Mouse (Mus musculus) G1E-ER4 (cell line): ENCODE measurements at regions not wholly inside any gene's neighbourhood (a gene's known extent, or its start where the extent isn't known, plus 50 kb on each side); places are given as distances from the start of the nearest gene placed in this dataset.

Experiments
- GATA1 ChIP-seq: IDR thresholded peaks from one replicate; pipeline ENCODE4 v1.8.0; 2012; ENCODE audit warnings: low read length, inconsistent platforms

- TF ChIP-seq GATA1: no peak
Observed at GRCm38 (mm10) chrX:13344701-13345100, 63.9 kb downstream of the Ddx3x start.

- TF ChIP-seq GATA1: no peak
Observed at GRCm38 (mm10) chrX:13345126-13345525, 64.4 kb downstream of the Ddx3x start.

GRCm38 (mm10) chrX:13346011-13346631 lies 65.4 kb downstream of the Ddx3x start:
- TF ChIP-seq GATA1: no peak

- TF ChIP-seq GATA1: no peak
Observed at GRCm38 (mm10) chrX:13346696-13347026, 65.9 kb downstream of the Ddx3x start.

- peak; percentile 18 for TF ChIP-seq GATA1
Observed at GRCm38 (mm10) chrX:13347027-13347840, 66.5 kb downstream of the Ddx3x start.

- TF ChIP-seq GATA1: no peak
Observed at GRCm38 (mm10) chrX:13348415-13348814, 67.6 kb downstream of the Ddx3x start.

GRCm38 (mm10) chrX:13350461-13350860 lies 69.7 kb downstream of the Ddx3x start:
- TF ChIP-seq GATA1: no peak

- TF ChIP-seq GATA1: no peak
Observed at GRCm38 (mm10) chrX:13357149-13357783, 76.5 kb downstream of the Ddx3x start.

GRCm38 (mm10) chrX:13357973-13358372 lies 77.2 kb downstream of the Ddx3x start:
- no peak for TF ChIP-seq GATA1

- TF ChIP-seq GATA1: no peak
Observed at GRCm38 (mm10) chrX:13360436-13360835, 79.7 kb downstream of the Ddx3x start.

- no peak for TF ChIP-seq GATA1
Observed at GRCm38 (mm10) chrX:13370319-13370718, 89.5 kb downstream of the Ddx3x start.

GRCm38 (mm10) chrX:13372752-13373151 lies 92.0 kb downstream of the Ddx3x start:
- no peak for TF ChIP-seq GATA1

- TF ChIP-seq GATA1: no peak
Observed at GRCm38 (mm10) chrX:13386354-13386753, 79.6 kb upstream of the Nyx start.

GRCm38 (mm10) chrX:13398466-13398865 lies 67.4 kb upstream of the Nyx start:
- no peak for TF ChIP-seq GATA1

GRCm38 (mm10) chrX:13412726-13413125 lies 53.2 kb upstream of the Nyx start:
- TF ChIP-seq GATA1: no peak

- TF ChIP-seq GATA1: no peak
Observed at GRCm38 (mm10) chrX:13413135-13413534, 52.8 kb upstream of the Nyx start.
